Mouse (Mus musculus) heart, adult 18-20 months (tissue): Measurements from ENCODE around the gene St3gal3. TPM values are rescaled to one million over a fixed set of nuclear protein-coding genes. Genes with fewer than 3 reads are reported as not detected.

ENCODE experiments used
- DNase-seq, 2 experiments: peaks; one replicate each; pipeline ENCODE4 v3.0.0; 2021 to 2022; ENCODE audit warnings: mixed read lengths in 1 of 2
- total RNA-seq, 2 experiments: library from RNA; stranded (reverse); gene quantifications; 2 replicates each; pipeline ENCODE4 v1.2.3; 2021

St3gal3 gene
- total RNA-seq, 2 experiments from 2014 or later: 55.9 to 57.6 TPM

GRCm38 (mm10) chr4:118019218-118019617 lies 115.5 kb downstream of the St3gal3 start:
- DNase-seq: no peak

- no peak for DNase-seq
Observed at GRCm38 (mm10) chr4:118017021-118017805, 117.5 kb downstream of the St3gal3 start.

GRCm38 (mm10) chr4:118016323-118016911 lies 118.3 kb downstream of the St3gal3 start:
- no peak for DNase-seq

- peak in 1 of 2 experiments; percentile 45 for DNase-seq
Observed at GRCm38 (mm10) chr4:118015636-118016035, 119.1 kb downstream of the St3gal3 start.

- DNase-seq: no peak
Observed at GRCm38 (mm10) chr4:118015126-118015525, 119.6 kb downstream of the St3gal3 start.

- no peak for DNase-seq
Observed at GRCm38 (mm10) chr4:118010661-118011173, 124.0 kb downstream of the St3gal3 start.

GRCm38 (mm10) chr4:118008433-118009033 lies 126.2 kb downstream of the St3gal3 start:
- no peak for DNase-seq

GRCm38 (mm10) chr4:118001355-118001754 lies 133.4 kb downstream of the St3gal3 start:
- no peak for DNase-seq

GRCm38 (mm10) chr4:118000605-118001208 lies 134.0 kb downstream of the St3gal3 start:
- DNase-seq: no peak

GRCm38 (mm10) chr4:117999951-118000350 lies 134.8 kb downstream of the St3gal3 start:
- DNase-seq: no peak

- DNase-seq: peak; percentile 62 to 64
Observed at GRCm38 (mm10) chr4:117997381-117998269, 137.1 kb downstream of the St3gal3 start.

GRCm38 (mm10) chr4:117996701-117997100 lies 138.0 kb downstream of the St3gal3 start:
- DNase-seq: no peak

GRCm38 (mm10) chr4:117995461-117995860 lies 139.3 kb downstream of the St3gal3 start:
- DNase-seq: no peak

- DNase-seq: no peak
Observed at GRCm38 (mm10) chr4:117993421-117993820, 141.3 kb downstream of the St3gal3 start.

GRCm38 (mm10) chr4:117992872-117993271 lies 141.8 kb downstream of the St3gal3 start:
- no peak for DNase-seq

GRCm38 (mm10) chr4:117992036-117992435 lies 142.7 kb downstream of the St3gal3 start:
- no peak for DNase-seq

- no peak for DNase-seq
Observed at GRCm38 (mm10) chr4:117991055-117991627, 143.6 kb downstream of the St3gal3 start.

- DNase-seq: no peak
Observed at GRCm38 (mm10) chr4:117990571-117990970, 144.1 kb downstream of the St3gal3 start.

GRCm38 (mm10) chr4:117989801-117990200 lies 144.9 kb downstream of the St3gal3 start:
- no peak for DNase-seq

GRCm38 (mm10) chr4:117986766-117987165 lies 147.9 kb downstream of the St3gal3 start:
- peak; percentile 47 to 50 for DNase-seq

GRCm38 (mm10) chr4:117984993-117985587 lies 149.6 kb downstream of the St3gal3 start:
- DNase-seq: peak; percentile 25 to 38
